Mouse (Mus musculus): ENCODE data around the gene Mylk3. TPM values are rescaled to one million over a fixed set of nuclear protein-coding genes. Genes with fewer than 3 reads are reported as not detected.
A peak's percentile ranks its signal among the peaks of the same experiment; 100 is the strongest.

Mylk3 gene
- 1.9 and 2.9 TPM in 2 replicates for polyA plus RNA-seq (2016; fragmentation: Nextera tagmentation; extraction: Ambion mirVana)

GRCm38 (mm10) chr8:85386205-85386604 lies at the start of gene Mylk3:
Gene Mylk3 (minus strand): TSS chr8:85386345.
- H3K27ac ChIP-seq = no peak within 1 kb of the TSS
- H3K9ac ChIP-seq = no peak within 1 kb of the TSS
- no peak for ATAC-seq (ENCODE audit: insufficient number of reproducible peaks, insufficient read depth, low FRiP score, low TSS enrichment)
- 88% methylated on average over 6 of the region's 6 CpGs for WGBS
- H3K4me3 ChIP-seq = no peak within 1 kb of the TSS
- no peaks in the 10 kb centered on the region for H3K9me3 ChIP-seq
- H3K36me3 ChIP-seq = no peaks in the 10 kb centered on the region
- H3K27me3 ChIP-seq = no peaks in the 10 kb centered on the region
- H3K4me1 ChIP-seq = no peaks in the 10 kb centered on the region
- no peak within 1 kb of the TSS for H3K4me2 ChIP-seq (replicated peaks)

- Histone ChIP-seq H3K4me1 (peaks cover 7% of the 10 kb centered on the region), H3K27ac (no peak overlapping the region)
- WGBS = 65% methylated on average over 5 of the region's 5 CpGs
These were observed 49.6 kb upstream of the Mylk3 start for GRCm38 (mm10) chr8:85435736-85436135.

GRCm38 (mm10) chr8:85434817-85435216 lies 48.7 kb upstream of the Mylk3 start:
- H3K36me3 ChIP-seq = no peaks in the 10 kb centered on the region
- no peak for ATAC-seq (ENCODE audit: insufficient number of reproducible peaks, insufficient read depth, low FRiP score, low TSS enrichment)
- no peak overlapping the region for H3K27ac ChIP-seq
- H3K4me2 ChIP-seq (replicated peaks) = no peak overlapping the region
- 73% methylated on average over 12 of the region's 12 CpGs for WGBS
- no peaks in the 10 kb centered on the region for H3K9me3 ChIP-seq
- no peaks in the 10 kb centered on the region for H3K27me3 ChIP-seq
- H3K4me1 ChIP-seq = peaks cover 10% of the 10 kb centered on the region
- H3K4me3 ChIP-seq = no peak overlapping the region
- H3K9ac ChIP-seq = no peak overlapping the region

More at GRCm38 (mm10) chr8:85435736-85436135, 49.6 kb upstream of the Mylk3 start:
- Histone ChIP-seq H3K27me3 (no peaks in the 10 kb centered on the region), H3K4me2 (replicated peaks) (no peak overlapping the region), H3K9ac (no peak overlapping the region), H3K36me3 (no peaks in the 10 kb centered on the region), H3K9me3 (no peaks in the 10 kb centered on the region), H3K4me3 (no peak overlapping the region)
- no peak for ATAC-seq (ENCODE audit: insufficient number of reproducible peaks, insufficient read depth, low FRiP score, low TSS enrichment)

GRCm38 (mm10) chr8:85433017-85433393 lies 46.9 kb upstream of the Mylk3 start:
- peaks cover 21% of the 10 kb centered on the region for H3K4me1 ChIP-seq
- H3K36me3 ChIP-seq = no peaks in the 10 kb centered on the region
- H3K4me3 ChIP-seq = peak overlapping the region; percentile 73
- peak overlapping the region; percentile 55 for H3K4me2 ChIP-seq (replicated peaks)
- H3K27me3 ChIP-seq = no peaks in the 10 kb centered on the region
- H3K9me3 ChIP-seq = no peaks in the 10 kb centered on the region
- 4% methylated on average over 6 of the region's 6 CpGs for whole genome bisulfite sequencing
- peak overlapping the region; percentile 82; the same call in 1 of the 2 replicates for H3K9ac ChIP-seq
- peak; percentile 61; the same call in 1 of the 2 replicates for ATAC-seq (ENCODE audit: insufficient number of reproducible peaks, insufficient read depth, low FRiP score, low TSS enrichment)
- H3K27ac ChIP-seq = peak overlapping the region; percentile 24; the same call in 1 of the 2 replicates

- Histone ChIP-seq H3K9ac (peak within 1 kb of the TSS; percentile 82), H3K4me1 (peaks cover 27% of the 10 kb centered on the region), H3K36me3 (no peaks in the 10 kb centered on the region), H3K4me2 (replicated peaks) (peak within 1 kb of the TSS; percentile 55), H3K27ac (peak within 1 kb of the TSS; percentile 96), H3K9me3 (no peaks in the 10 kb centered on the region), H3K4me3 (peak within 1 kb of the TSS; percentile 73), H3K27me3 (no peaks in the 10 kb centered on the region)
- under 1% methylated on average over 79 of the region's 85 CpGs for WGBS
- ATAC-seq (ENCODE audit: insufficient number of reproducible peaks, insufficient read depth, low FRiP score, low TSS enrichment) = peak; percentile 97
These were observed 46.2 kb upstream of the Mylk3 start, which contains the start of gene 4921524J17Rik for GRCm38 (mm10) chr8:85432168-85433016. Gene 4921524J17Rik (minus strand): TSS chr8:85432833.

- no peaks in the 10 kb centered on the region for H3K27me3 ChIP-seq
- H3K9ac ChIP-seq = peak overlapping the region; percentile 82
- no peaks in the 10 kb centered on the region for H3K9me3 ChIP-seq
- H3K36me3 ChIP-seq = no peaks in the 10 kb centered on the region
- H3K27ac ChIP-seq = peak overlapping the region; percentile 46
- no peak for ATAC-seq (ENCODE audit: insufficient number of reproducible peaks, insufficient read depth, low FRiP score, low TSS enrichment)
- WGBS = 6% methylated on average over 10 of the region's 10 CpGs
- H3K4me3 ChIP-seq = peak overlapping the region; percentile 73
- H3K4me2 ChIP-seq (replicated peaks) = peak overlapping the region; percentile 55
- peaks cover 30% of the 10 kb centered on the region for H3K4me1 ChIP-seq
These were observed 45.4 kb upstream of the Mylk3 start for GRCm38 (mm10) chr8:85431281-85432167.

- H3K27ac ChIP-seq = 0 out of 2 replicates have a peak overlapping the region, but pooled peaks have one; percentile 30
- 15% methylated on average over 3 of the region's 3 CpGs for WGBS
- H3K9ac ChIP-seq = no peak overlapping the region; the same call in 1 of the 2 replicates
These were observed 44.7 kb upstream of the Mylk3 start for GRCm38 (mm10) chr8:85430801-85431200.

GRCm38 (mm10) chr8:85429219-85429618 lies 43.1 kb upstream of the Mylk3 start:
- Histone ChIP-seq H3K9ac (no peak overlapping the region), H3K36me3 (0 out of 2 replicates have a peak, but pooled peaks cover 3% of the 10 kb centered on the region), H3K4me1 (peaks cover 33% of the 10 kb centered on the region), H3K4me3 (no peak overlapping the region), H3K27me3 (no peaks in the 10 kb centered on the region), H3K4me2 (replicated peaks) (peak overlapping the region; percentile 29), H3K27ac (peak overlapping the region; percentile 46; the same call in 1 of the 2 replicates), H3K9me3 (no peaks in the 10 kb centered on the region)
- ATAC-seq (ENCODE audit: insufficient number of reproducible peaks, insufficient read depth, low FRiP score, low TSS enrichment) = no peak
- WGBS = 16% methylated on average over 4 of the region's 4 CpGs

More at GRCm38 (mm10) chr8:85430801-85431200, 44.7 kb upstream of the Mylk3 start:
- H3K4me3 ChIP-seq = peak overlapping the region; percentile 73
- H3K9me3 ChIP-seq = no peaks in the 10 kb centered on the region
- peaks cover 31% of the 10 kb centered on the region for H3K4me1 ChIP-seq
- no peak for ATAC-seq (ENCODE audit: insufficient number of reproducible peaks, insufficient read depth, low FRiP score, low TSS enrichment)
- no peaks in the 10 kb centered on the region for H3K27me3 ChIP-seq
- 0 out of 2 replicates have a peak, but pooled peaks cover 1% of the 10 kb centered on the region for H3K36me3 ChIP-seq
- H3K4me2 ChIP-seq (replicated peaks) = peak overlapping the region; percentile 55

- no peak overlapping the region for H3K4me2 ChIP-seq (replicated peaks)
- no peak for ATAC-seq (ENCODE audit: insufficient number of reproducible peaks, insufficient read depth, low FRiP score, low TSS enrichment)
- H3K4me1 ChIP-seq = peaks cover 33% of the 10 kb centered on the region
- H3K9me3 ChIP-seq = no peaks in the 10 kb centered on the region
- no peak overlapping the region for H3K4me3 ChIP-seq
- no peak overlapping the region for H3K27ac ChIP-seq
- no peaks in the 10 kb centered on the region for H3K27me3 ChIP-seq
- WGBS = 81% methylated on average over 4 of the region's 4 CpGs
- 0 out of 2 replicates have a peak, but pooled peaks cover 3% of the 10 kb centered on the region for H3K36me3 ChIP-seq
- H3K9ac ChIP-seq = no peak overlapping the region
These were observed 40.9 kb upstream of the Mylk3 start for GRCm38 (mm10) chr8:85427026-85427425.

GRCm38 (mm10) chr8:85421329-85421728 lies 35.2 kb upstream of the Mylk3 start:
- 0 out of 2 replicates have a peak, but pooled peaks cover 3% of the 10 kb centered on the region for H3K4me1 ChIP-seq
- H3K4me3 ChIP-seq = no peak overlapping the region
- peaks cover 19% of the 10 kb centered on the region; the same call in 1 of the 2 replicates for H3K36me3 ChIP-seq
- no peak for ATAC-seq (ENCODE audit: insufficient number of reproducible peaks, insufficient read depth, low FRiP score, low TSS enrichment)
- H3K4me2 ChIP-seq (replicated peaks) = no peak overlapping the region
- H3K27ac ChIP-seq = no peak overlapping the region
- H3K9ac ChIP-seq = no peak overlapping the region
- H3K27me3 ChIP-seq = no peaks in the 10 kb centered on the region
- 95% methylated on average over 1 of the region's 1 CpGs for WGBS
- H3K9me3 ChIP-seq = no peaks in the 10 kb centered on the region

GRCm38 (mm10) chr8:85408526-85408925 lies 22.4 kb upstream of the Mylk3 start:
- Histone ChIP-seq H3K4me2 (replicated peaks) (no peak overlapping the region), H3K27me3 (no peaks in the 10 kb centered on the region), H3K4me3 (no peak overlapping the region), H3K4me1 (no peaks in the 10 kb centered on the region), H3K27ac (no peak overlapping the region), H3K9ac (no peak overlapping the region), H3K36me3 (peaks cover 4% of the 10 kb centered on the region; the same call in 1 of the 2 replicates), H3K9me3 (no peaks in the 10 kb centered on the region)
- no peak for ATAC-seq (ENCODE audit: insufficient number of reproducible peaks, insufficient read depth, low FRiP score, low TSS enrichment)
- 76% methylated on average over 3 of the region's 3 CpGs for WGBS

All from embryonic facial prominence, embryonic 12.5 days (tissue).